Mouse (Mus musculus): ENCODE results near the gene Snap25.

GRCm38 (mm10) chr2:136744683-136745326, 31.6 kb downstream of the Snap25 start:
- TF ChIP-seq POLR2A (IDR thresholded peaks at IDR 0.05; ENCODE audit: insufficient read depth, low read depth, low read length) (no peak), CTCF (IDR thresholded peaks at IDR 0.05) (no peak), EP300 (IDR thresholded peaks at IDR 0.05; ENCODE audit: insufficient read depth, low read depth, low read length) (no peak)
